ENCODE assay signal across 18 mouse cellular contexts in the genomic region with DNA sequence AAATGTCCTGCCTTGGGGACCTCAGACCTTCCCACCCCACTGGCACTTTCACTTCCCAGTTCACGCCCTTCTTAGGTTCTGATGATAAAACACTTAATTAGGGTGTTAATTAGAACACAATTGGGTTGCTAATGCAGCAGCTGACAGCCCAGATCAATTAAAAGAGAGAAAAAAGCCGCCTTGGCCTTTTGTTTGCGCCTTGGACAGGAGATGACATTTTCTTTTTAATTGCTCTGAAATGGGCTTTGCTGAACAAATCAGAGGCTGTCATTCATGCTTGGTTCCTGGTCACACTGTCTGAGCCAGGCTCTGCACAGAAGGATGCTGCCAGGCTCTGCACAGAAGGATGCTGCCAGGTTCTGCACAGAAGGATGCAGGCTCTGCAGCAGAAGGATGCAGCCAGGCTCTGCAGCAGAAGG. TPM values are rescaled to one million over a fixed set of nuclear protein-coding genes. Genes with fewer than 3 reads are reported as not detected.
DNase-seq lines count a peak whose midpoint lies in the region; ATAC-seq lines count a peak whose summit lies in the region.
"Had no signal": no experiment of that assay in that cellular context is flagged by ENCODE, and none has a peak within 500 bp of the region (broad histone marks: within the 10 kb centered on the region; RNA-seq: fewer than 3 reads in every experiment).

No protein-coding gene starts in this region.

- H3K4me2 ChIP-seq in midbrain, embryonic 12.5 days (replicated peaks), result no peak overlapping the region
- H3K4me2 ChIP-seq in hindbrain, embryonic 15.5 days, result no peak overlapping the region
- H3K4me2 ChIP-seq: embryonic facial prominence, embryonic 15.5 days had no signal

- H3K27me3 ChIP-seq in midbrain, embryonic 12.5 days, result peaks cover 48% of the 10 kb centered on the region
- peaks cover 79% of the 10 kb centered on the region for H3K27me3 ChIP-seq in midbrain, embryonic 10.5 days (ENCODE audit: low read depth, poor library complexity, severe bottlenecking)
- no peaks in the 10 kb centered on the region for H3K27me3 ChIP-seq in hindbrain, embryonic 15.5 days

- H3K4me3 ChIP-seq in midbrain, embryonic 12.5 days, result no peak overlapping the region
- H3K4me3 ChIP-seq in midbrain, embryonic 10.5 days, result no peak overlapping the region
- no peak overlapping the region for H3K4me3 ChIP-seq in hindbrain, embryonic 15.5 days
- H3K4me3 ChIP-seq: embryonic facial prominence, embryonic 15.5 days; limb, embryonic 10.5 days had no signal

- peaks cover 60% of the 10 kb centered on the region for H3K4me1 ChIP-seq in midbrain, embryonic 12.5 days
- H3K4me1 ChIP-seq in midbrain, embryonic 10.5 days, result peaks cover 65% of the 10 kb centered on the region
- H3K4me1 ChIP-seq in hindbrain, embryonic 15.5 days (replicated peaks), result peaks cover 58% of the 10 kb centered on the region
- H3K4me1 ChIP-seq: embryonic facial prominence, embryonic 15.5 days had no signal

- no peak for ATAC-seq in midbrain, embryonic 12.5 days (ENCODE audit: low FRiP score, low read depth)
- ATAC-seq in hindbrain, embryonic 15.5 days (ENCODE audit: low FRiP score, low read depth), result no peak
- ATAC-seq: intestine, postnatal 0 days had no signal

- H3K9me3 ChIP-seq in midbrain, embryonic 12.5 days, result no peaks in the 10 kb centered on the region
- H3K9me3 ChIP-seq in midbrain, embryonic 10.5 days (replicated peaks), result no peaks in the 10 kb centered on the region
- H3K9me3 ChIP-seq in hindbrain, embryonic 15.5 days, result no peaks in the 10 kb centered on the region
- H3K9me3 ChIP-seq: embryonic facial prominence, embryonic 15.5 days; limb, embryonic 10.5 days had no signal

- H3K36me3 ChIP-seq in midbrain, embryonic 12.5 days, result no peaks in the 10 kb centered on the region
- H3K36me3 ChIP-seq in midbrain, embryonic 10.5 days, result no peaks in the 10 kb centered on the region
- H3K36me3 ChIP-seq in hindbrain, embryonic 15.5 days, result no peaks in the 10 kb centered on the region
- H3K36me3 ChIP-seq: embryonic facial prominence, embryonic 15.5 days; limb, embryonic 10.5 days had no signal

- WGBS in midbrain, embryonic 12.5 days, result 24% methylated on average over 3 of the region's 3 CpGs
- 23% methylated on average over 3 of the region's 3 CpGs for WGBS in midbrain, embryonic 10.5 days
- WGBS in hindbrain, embryonic 15.5 days, result 9% methylated on average over 3 of the region's 3 CpGs

- peak; percentile 57 to 63 for DNase-seq in cerebellum, postnatal 10 days
- no peak for DNase-seq in cerebellum, adult 18-20 months
- no peak for DNase-seq in midbrain, embryonic 10.5 days (ENCODE audit: low spot score)
- no peak for DNase-seq in T-cell, adult 2 months (ENCODE audit: low spot score)
- DNase-seq in spleen, adult 12 weeks (ENCODE audit: low spot score), result no peak
- no peak for DNase-seq in natural killer cell, adult 2 months (ENCODE audit: low spot score in 2 of 2)
- DNase-seq: cerebellum, postnatal 25 days; heart, adult 18-20 months; heart, postnatal 10 days; kidney, postnatal 25 days; lung, postnatal 14 days had no signal

- no peak overlapping the region for H3K9ac ChIP-seq in midbrain, embryonic 12.5 days (replicated peaks)
- H3K9ac ChIP-seq in hindbrain, embryonic 15.5 days, result no peak overlapping the region; the same call in 1 of the 2 replicates
- H3K9ac ChIP-seq: embryonic facial prominence, embryonic 15.5 days; liver, embryonic 14.5 days had no signal

- H3K27ac ChIP-seq in midbrain, embryonic 12.5 days (replicated peaks), result 0 out of 2 replicates have a peak overlapping the region, but pooled peaks have one; percentile 8
- H3K27ac ChIP-seq in midbrain, embryonic 10.5 days (replicated peaks), result no peak overlapping the region
- peak overlapping the region; percentile 69 for H3K27ac ChIP-seq in hindbrain, embryonic 15.5 days (replicated peaks)
- H3K27ac ChIP-seq: embryonic facial prominence, embryonic 15.5 days; limb, embryonic 10.5 days; liver, embryonic 14.5 days; stomach, postnatal 0 days had no signal

RNA-seq across cellular contexts. Expression of a gene that starts 35.5 kb away (rescaled TPM):
- 0.50 and 0.98 TPM in 2 replicates for polyA plus RNA-seq in midbrain, embryonic 12.5 days (2016; fragmentation: Nextera tagmentation; extraction: Ambion mirVana)
- 0.62 and 0.70 TPM in 2 replicates for polyA plus RNA-seq in midbrain, embryonic 10.5 days (2016; fragmentation: Nextera tagmentation; extraction: Ambion mirVana)
- 0.51 and 0.54 TPM in 2 replicates for polyA plus RNA-seq in hindbrain, embryonic 15.5 days (2015; fragmentation: Nextera tagmentation; extraction: Ambion mirVana)

RNA-seq across cellular contexts. Expression of a gene that starts 47.9 kb away (rescaled TPM):
- 1.4 and 2.1 TPM in 2 replicates for polyA plus RNA-seq in midbrain, embryonic 12.5 days (2016; fragmentation: Nextera tagmentation; extraction: Ambion mirVana)
- 1.8 and 2.1 TPM in 2 replicates for polyA plus RNA-seq in midbrain, embryonic 10.5 days (2016; fragmentation: Nextera tagmentation; extraction: Ambion mirVana)
- 3.7 and 4.3 TPM in 2 replicates for polyA plus RNA-seq in hindbrain, embryonic 15.5 days (2015; fragmentation: Nextera tagmentation; extraction: Ambion mirVana)

RNA-seq across cellular contexts. Expression of a gene that starts 53.4 kb away (rescaled TPM):
- 0.14 and 0.37 TPM in 2 replicates for polyA plus RNA-seq in midbrain, embryonic 12.5 days (2016; fragmentation: Nextera tagmentation; extraction: Ambion mirVana)
- 0.33 and 0.46 TPM in 2 replicates for polyA plus RNA-seq in midbrain, embryonic 10.5 days (2016; fragmentation: Nextera tagmentation; extraction: Ambion mirVana)
- polyA plus RNA-seq in hindbrain, embryonic 15.5 days (2015; fragmentation: Nextera tagmentation; extraction: Ambion mirVana), result 1.7 and 2.0 TPM in 2 replicates
- polyA plus RNA-seq: liver, embryonic 14.5 days had no signal

Comparison
In these comparisons a context has a peak if more than half of its experiments do, and no peak if none do; other contexts are left out.
1. DNase-seq: peak in cerebellum, postnatal 10 days (2 of 2); none in cerebellum, adult 18-20 months (0 of 2), midbrain, embryonic 10.5 days (single experiment), T-cell, adult 2 months (single experiment), spleen, adult 12 weeks (single experiment) and natural killer cell, adult 2 months (0 of 2).